Mouse (Mus musculus) urinary bladder, postnatal 14 days (tissue): Measurements from ENCODE around the gene H2al1m.
"Not testable (repeated sequence)": the region's sequence is repeated elsewhere in the genome, so short reads cannot be mapped to it uniquely, and the experiment has no call there.

ENCODE experiments used
- DNase-seq: peaks from one replicate; pipeline ENCODE4 v3.0.0; 2021; ENCODE audit warnings: low spot score

Gene H2al1m

GRCm38 (mm10) chrX:9327954-9328353, 44.4 kb downstream of the H2al1m start:
- not testable (repeated sequence) for DNase-seq

GRCm38 (mm10) chrX:9332366-9332962, 48.9 kb downstream of the H2al1m start:
- DNase-seq, result not testable (repeated sequence)

- peak; percentile 24 for DNase-seq
These were observed 49.5 kb downstream of the H2al1m start for GRCm38 (mm10) chrX:9333035-9333434.
